Mouse (Mus musculus) left cerebral cortex, adult 18-20 months (tissue): ENCODE measurements at regions not wholly inside any gene's neighbourhood (a gene's known extent, or its start where the extent isn't known, plus 50 kb on each side); places are given as distances from the start of the nearest gene placed in this dataset.
"Not testable (repeated sequence)": the region's sequence is repeated elsewhere in the genome, so short reads cannot be mapped to it uniquely, and the experiment has no call there.

Experiments used
- DNase-seq, 2 experiments: peaks; one replicate each; pipeline ENCODE4 v3.0.0; 2021 to 2022; ENCODE audit warnings: low spot score in 2 of 2, mixed read lengths in 1 of 2

- DNase-seq, result no peak
Observed at GRCm38 (mm10) chr2:15273446-15273845, 218.6 kb upstream of the Nsun6 start.

GRCm38 (mm10) chr2:15260486-15261165, 205.8 kb upstream of the Nsun6 start:
- peak in 1 of 2 experiments; percentile 1 for DNase-seq

- DNase-seq, result not testable (repeated sequence)
Observed at GRCm38 (mm10) chr2:15242276-15242675, 187.4 kb upstream of the Nsun6 start.

- DNase-seq, result no peak
Observed at GRCm38 (mm10) chr2:15221910-15222309, 167.0 kb upstream of the Nsun6 start.

- no peak for DNase-seq
Observed at GRCm38 (mm10) chr2:15188091-15188490, 133.2 kb upstream of the Nsun6 start.

GRCm38 (mm10) chr2:15181000-15181399, 126.1 kb upstream of the Nsun6 start:
- no peak for DNase-seq

- no peak for DNase-seq
Observed at GRCm38 (mm10) chr2:15166435-15167024, 111.7 kb upstream of the Nsun6 start.

GRCm38 (mm10) chr2:15165830-15166229, 111.0 kb upstream of the Nsun6 start:
- peak in 1 of 2 experiments; percentile 1 for DNase-seq

- DNase-seq, result no peak
Observed at GRCm38 (mm10) chr2:15163732-15164418, 109.0 kb upstream of the Nsun6 start.

GRCm38 (mm10) chr2:15161831-15162230, 107.0 kb upstream of the Nsun6 start:
- no peak for DNase-seq

- DNase-seq, result no peak
Observed at GRCm38 (mm10) chr2:15157622-15158021, 102.8 kb upstream of the Nsun6 start.

- DNase-seq, result no peak
Observed at GRCm38 (mm10) chr2:15150823-15151222, 96.0 kb upstream of the Nsun6 start.

- DNase-seq, result no peak
Observed at GRCm38 (mm10) chr2:15148381-15148780, 93.5 kb upstream of the Nsun6 start.

GRCm38 (mm10) chr2:15146986-15147385, 92.1 kb upstream of the Nsun6 start:
- no peak for DNase-seq

GRCm38 (mm10) chr2:15146414-15146813, 91.5 kb upstream of the Nsun6 start:
- DNase-seq, result no peak

GRCm38 (mm10) chr2:15144781-15145180, 89.9 kb upstream of the Nsun6 start:
- DNase-seq, result no peak

- DNase-seq, result no peak
Observed at GRCm38 (mm10) chr2:15139877-15140276, 85.0 kb upstream of the Nsun6 start.
